Mouse (Mus musculus) 3T3-L1 (cell line): ENCODE measurements around the gene Rexo5.

Experiments used
- DNase-seq: peaks from one replicate; pipeline ENCODE4 v3.0.0-alpha.2; 2015; ENCODE audit warnings: low read depth, low spot score

The Rexo5 gene

DNA sequence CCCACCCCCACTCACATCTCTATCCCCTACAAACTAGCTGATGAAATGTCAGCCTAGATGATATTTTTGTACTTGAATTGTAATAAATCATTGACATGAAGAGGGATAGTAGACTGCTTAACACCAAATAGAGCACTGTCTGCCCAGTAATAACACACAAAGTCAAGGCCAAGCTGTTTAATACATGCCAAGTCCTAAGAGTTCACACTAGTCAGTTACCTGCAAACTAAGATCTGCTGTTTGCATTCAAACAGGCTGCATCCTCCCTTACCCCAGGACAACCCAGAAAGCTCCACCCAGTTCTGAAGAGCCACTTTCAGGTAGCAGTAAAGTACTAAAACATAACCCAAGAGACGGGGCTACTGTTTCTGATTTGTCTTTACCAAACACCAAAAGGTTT lies 98.4 kb downstream of the Rexo5 start:
- DNase-seq: no peak

DNA sequence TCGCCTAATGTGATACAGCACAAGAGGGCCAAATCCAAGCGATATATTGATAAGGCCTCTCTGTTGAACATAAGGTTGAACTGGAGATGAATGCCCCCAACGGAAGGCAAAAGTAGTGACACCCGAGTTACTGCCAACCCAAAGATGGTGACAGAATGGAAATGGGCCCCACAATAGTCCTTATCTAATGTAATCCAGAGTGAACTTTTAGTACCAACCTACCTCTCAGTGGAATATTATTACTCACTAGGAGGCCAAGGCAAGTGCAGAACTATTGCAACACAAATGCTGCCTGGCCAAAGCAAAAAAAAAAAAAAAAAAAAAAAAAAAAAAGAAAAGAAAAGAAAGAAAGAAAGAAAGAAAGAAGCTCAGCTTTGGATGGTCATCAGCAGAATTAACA lies 98.9 kb downstream of the Rexo5 start:
- no peak for DNase-seq

DNA sequence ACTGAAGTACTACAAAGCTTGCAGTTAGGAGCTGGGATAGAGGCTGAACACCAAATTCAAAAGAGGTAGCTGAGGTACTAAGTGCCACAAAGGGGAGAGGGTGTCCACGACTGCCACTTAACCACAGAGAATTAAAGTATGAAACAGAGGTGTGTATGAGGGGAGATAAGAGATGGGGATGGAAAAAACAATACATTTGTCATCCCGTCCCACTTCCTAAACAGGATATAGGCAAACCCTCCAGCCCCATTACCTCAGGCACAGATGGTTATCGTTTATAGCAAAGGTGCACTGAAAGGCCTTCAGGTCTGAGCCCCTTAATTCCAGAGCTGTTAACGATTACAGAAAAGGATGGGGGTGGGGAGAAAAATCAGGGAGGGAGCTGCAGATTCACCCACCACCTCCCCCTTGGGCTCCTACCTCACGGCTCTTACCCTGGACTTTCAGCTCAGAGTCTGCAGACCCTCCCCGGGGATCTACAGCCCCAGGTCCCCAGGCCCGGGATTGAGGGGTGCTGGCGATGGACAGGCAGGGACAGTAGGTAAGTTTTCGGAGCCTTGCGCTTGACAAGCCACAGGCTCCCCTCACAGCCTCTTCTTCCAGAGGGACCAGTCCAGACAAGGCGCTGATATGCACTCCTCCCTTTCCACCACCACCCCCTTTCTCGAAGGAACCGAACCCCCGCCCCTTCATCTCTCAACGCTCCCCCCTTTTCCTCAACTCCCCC lies 101.2 kb downstream of the Rexo5 start:
- DNase-seq: no peak

DNA sequence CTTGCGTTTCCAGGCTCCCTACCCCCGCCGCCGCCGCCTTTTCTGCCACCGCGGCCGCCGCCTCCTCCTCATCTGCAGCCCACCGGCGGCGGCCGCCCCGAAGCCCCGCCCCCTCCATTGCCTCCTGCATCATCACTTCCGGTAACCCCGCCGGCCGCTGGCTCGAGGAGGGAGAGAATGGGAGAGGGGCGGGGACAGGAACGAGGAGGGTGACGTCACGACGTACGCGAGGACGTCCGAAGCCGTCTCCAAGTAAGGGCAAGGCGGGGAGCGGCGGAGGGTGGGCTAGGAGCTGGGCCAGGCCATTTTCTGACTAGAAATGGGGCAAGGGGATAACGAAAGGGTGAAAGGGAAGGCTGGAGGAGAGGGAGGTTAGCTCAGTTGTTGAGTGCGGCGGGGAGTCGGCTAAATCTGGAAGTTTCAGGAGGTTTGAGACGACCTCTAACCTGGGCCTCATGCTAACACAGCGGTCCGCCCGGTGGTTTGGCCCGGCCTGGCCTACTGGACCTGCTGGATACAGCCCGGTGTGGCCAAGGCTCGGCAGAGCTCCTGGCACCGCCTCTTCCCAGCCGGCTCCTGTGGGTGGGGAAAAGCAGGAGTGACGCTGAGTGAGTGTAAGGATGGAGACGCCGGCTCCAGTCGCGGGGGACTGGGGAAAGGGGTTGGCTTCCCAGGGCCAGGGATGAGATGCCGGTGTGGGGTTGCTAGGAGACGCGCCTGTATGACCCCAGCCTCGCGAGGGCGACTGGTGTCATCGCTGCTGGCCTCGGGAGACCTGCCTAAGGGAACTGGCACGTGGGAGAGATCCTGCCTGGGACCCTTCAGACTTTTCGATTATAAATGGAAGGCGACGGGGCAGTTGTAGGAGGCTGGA lies 102.1 kb downstream of the Rexo5 start, which contains the start of the genes Lyrm1 and Dcun1d3:
Lyrm1 (plus strand) TSS at position 223 of the 874 bp plus-strand sequence.
Dcun1d3 (minus strand) TSS at position 660 of the 874 bp plus-strand sequence.
- peak; percentile 93 for DNase-seq

DNA sequence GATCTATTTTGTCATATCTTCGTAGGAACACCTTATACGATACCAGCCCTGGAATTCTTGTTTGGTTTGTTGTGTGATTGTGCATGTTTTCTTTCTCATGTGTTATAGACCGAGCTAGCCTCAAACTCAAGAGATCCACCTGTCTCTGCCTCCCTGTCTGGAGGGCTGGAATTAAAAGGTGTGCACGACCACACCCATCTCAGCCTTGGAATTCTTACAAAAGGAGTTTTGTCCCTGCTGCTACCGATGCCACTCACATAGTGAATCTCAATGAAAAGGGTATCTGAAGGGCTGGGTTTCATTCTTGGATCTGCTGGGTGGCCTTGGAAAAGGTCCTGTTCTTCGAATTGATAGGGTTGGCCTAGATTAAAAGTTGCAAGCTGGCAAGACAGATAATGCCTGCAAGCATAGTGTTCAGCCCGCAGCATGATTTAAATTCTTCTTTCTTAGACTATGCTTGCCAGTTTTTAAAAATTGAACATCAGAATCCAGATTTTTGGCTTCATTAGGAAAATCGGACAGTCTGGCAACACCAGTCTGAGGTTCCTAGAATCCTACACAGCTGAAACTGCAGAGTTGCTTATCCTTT lies 103.8 kb downstream of the Rexo5 start:
- DNase-seq: no peak

DNA sequence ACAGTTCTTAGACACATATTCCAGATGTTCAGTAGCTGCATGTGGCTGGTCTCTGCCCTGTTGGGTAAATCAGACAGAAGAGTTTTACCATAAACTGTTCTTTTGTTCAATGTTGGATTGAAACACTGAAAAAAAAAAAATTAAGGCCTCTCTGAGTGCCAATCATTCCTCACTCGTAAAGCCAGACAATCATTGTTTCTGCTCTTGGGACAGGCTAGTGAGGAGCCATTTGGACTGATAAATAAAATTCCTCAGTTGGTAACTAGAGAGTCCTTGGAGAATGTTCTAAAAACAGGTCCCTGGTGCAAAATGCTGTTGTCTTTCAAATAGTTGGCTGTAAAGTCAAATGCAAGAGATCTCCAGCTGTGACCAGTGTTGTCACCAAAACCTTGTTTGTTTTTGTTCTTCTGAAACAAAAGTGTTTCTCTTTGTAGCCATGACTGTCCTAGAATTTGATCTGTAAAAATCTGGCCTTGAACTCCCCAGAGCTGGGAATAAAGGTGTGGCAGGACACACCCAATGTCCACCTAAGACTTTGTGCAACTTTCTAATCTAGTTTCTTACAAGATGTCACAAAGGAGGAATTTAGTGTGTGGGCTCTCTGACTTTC lies 104.5 kb downstream of the Rexo5 start:
- DNase-seq: no peak
